Mouse (Mus musculus): Measurements from ENCODE around the gene Arhgap21. TPM values are rescaled to one million over a fixed set of nuclear protein-coding genes. Genes with fewer than 3 reads are reported as not detected.
A peak's percentile ranks its signal among the peaks of the same experiment; 100 is the strongest.

Arhgap21 gene
- total RNA-seq, 2 experiments from 2014 or later, result 358 to 386 TPM

DNA sequence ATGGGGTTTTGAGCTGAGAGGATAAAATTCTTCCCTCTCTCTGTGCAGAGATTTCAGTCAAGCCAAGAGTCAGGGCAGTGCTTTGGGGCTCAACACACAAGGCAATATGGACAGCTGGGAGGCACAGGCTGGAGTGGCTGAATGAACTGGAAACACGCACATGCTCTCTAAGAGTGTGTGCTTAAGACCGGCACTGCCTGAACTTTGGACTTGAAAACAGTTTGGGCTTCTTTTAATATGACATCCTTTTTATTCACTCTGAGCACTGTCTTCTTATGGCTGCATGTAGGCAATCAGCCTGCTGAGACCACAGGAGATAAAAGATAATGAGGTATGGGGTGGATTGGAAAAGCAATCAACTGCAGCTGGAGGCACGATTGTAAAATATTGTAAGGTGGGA, 137.8 kb downstream of the Arhgap21 start:
- Histone ChIP-seq H3K27ac (no peak overlapping the region), H3K4me3 (no peak overlapping the region)
- no peak for DNase-seq (ENCODE audit: low spot score in 2 of 2)
- TF ChIP-seq CTCF (conservative IDR thresholded peaks at IDR 0.05), result no peak

DNA sequence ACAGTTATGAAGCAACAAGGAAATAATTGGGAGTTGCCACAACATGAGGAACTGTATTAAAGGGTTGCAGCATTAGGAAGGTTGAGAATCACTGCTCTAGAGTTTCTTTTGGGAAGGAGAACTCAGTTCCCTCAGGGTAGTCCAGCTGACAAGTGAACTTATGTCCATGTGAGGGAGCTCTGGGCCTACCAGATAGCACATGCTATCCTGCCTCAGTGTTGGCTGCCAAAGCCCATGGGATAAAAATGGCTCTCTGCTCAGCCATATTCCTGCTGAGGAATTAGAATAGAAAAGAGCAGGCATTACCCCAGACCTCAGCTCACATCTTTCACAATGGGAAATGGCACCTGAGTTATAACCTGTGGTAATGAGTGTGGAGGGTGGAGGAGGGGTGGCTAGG, 142.4 kb downstream of the Arhgap21 start:
- TF ChIP-seq CTCF (conservative IDR thresholded peaks at IDR 0.05), result 0 out of 2 replicates have a peak, but pooled peaks have one; percentile 6
- no peak overlapping the region for H3K4me3 ChIP-seq
- H3K27ac ChIP-seq, result no peak overlapping the region
- DNase-seq (ENCODE audit: low spot score in 2 of 2), result no peak

DNA sequence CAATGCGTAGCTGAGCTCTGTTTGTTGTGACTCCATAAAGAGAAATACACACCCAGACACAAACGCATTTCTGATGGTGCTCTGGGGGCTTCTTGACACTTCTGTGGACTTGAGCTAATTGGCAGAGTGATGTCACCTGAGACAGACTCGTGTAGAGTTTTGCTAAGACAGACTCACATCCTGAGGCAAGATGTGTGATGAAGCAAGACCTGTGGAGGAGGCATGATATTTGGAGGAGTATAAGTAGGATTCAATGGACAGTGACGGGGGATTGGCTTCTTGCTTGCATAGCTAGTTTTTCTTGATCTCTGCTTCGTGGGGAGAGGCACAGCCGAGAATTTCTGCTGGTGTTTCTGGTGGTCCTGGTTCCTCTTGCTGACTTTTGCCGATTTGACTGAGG, 150.5 kb downstream of the Arhgap21 start:
- H3K27ac ChIP-seq, result no peak overlapping the region
- no peak overlapping the region for H3K4me3 ChIP-seq
- DNase-seq (ENCODE audit: low spot score in 2 of 2), result no peak
- no peak for TF ChIP-seq CTCF (conservative IDR thresholded peaks at IDR 0.05)

DNA sequence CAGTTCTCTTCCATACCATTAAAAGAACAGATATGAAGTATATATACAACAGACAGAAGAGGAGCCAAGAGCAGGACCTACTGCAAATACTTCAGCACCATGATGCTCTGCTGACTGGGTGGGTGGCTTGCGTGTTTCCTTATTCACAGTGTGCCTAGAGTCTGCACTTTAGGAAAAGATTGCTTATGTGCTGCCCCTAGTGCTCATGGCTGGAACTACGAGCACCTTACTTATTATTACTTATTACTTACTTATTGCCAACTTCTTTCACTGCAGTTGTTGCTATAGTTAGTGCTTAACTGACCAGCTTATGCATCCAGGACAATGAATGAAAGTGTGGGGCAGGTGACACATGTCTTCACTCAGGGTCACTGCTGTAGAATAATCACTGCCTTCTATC, 154.7 kb downstream of the Arhgap21 start:
- Histone ChIP-seq H3K27ac (no peak overlapping the region), H3K4me3 (no peak overlapping the region)
- peak; percentile 69 for TF ChIP-seq CTCF (conservative IDR thresholded peaks at IDR 0.05)
- DNase-seq (ENCODE audit: low spot score in 2 of 2), result no peak

DNA sequence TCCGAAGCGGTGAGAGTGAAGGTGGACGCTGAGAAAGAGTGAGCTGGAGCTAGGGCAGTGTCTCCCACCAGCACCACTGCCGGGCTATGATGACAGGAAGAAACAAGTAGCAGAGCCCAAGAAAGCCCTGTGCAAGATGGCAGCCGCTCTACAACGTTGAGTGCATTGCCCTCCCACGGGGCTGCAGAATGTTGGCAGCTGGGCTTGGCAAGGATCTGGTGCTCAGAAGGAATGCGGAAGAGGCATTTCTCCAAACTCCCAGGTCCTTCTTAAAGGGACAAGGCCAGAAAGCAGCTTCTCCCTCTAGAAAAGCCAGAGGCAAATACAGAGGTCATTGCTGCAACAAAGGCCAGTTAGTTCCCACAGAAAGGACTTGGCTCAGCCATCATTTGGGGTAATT, 157.2 kb downstream of the Arhgap21 start:
- H3K4me3 ChIP-seq, result no peak overlapping the region
- no peak for TF ChIP-seq CTCF (conservative IDR thresholded peaks at IDR 0.05)
- peak in 1 of 2 experiments; percentile 11 for DNase-seq (ENCODE audit: low spot score in 2 of 2)
- H3K27ac ChIP-seq, result no peak overlapping the region

DNA sequence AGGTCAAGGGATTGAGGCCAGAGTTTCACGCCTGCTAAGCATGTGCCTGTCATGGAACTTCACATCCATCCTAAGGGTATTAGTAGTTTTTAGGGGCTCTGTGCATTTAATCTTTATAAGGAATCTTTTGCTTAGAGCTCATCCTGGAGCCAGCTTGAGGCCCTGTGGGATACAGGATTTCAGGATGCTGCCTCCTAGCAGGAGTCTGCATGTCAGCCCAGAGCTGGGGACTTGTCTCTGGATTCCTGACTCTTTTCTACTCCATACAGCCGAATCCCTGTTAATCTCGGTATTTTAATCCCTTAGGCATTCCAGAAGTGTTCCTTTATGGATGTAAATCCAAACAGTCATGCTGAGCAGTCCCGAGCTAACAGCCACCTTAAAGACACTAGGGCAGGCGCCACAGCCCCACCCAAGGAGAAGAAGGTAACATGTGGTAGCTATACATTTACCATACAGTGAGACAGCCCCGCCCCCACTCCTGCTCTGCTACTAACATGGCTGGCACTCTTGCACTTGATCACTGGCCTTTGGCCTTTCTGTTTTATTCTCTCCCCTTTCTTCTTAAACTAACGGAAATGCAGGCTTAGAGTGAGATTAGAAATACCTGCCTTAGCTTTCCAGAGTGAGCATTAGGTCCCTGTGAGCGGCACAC, 167.3 kb downstream of the Arhgap21 start:
- no peak overlapping the region for H3K4me3 ChIP-seq
- TF ChIP-seq CTCF (conservative IDR thresholded peaks at IDR 0.05), result no peak
- no peak for DNase-seq (ENCODE audit: low spot score in 2 of 2)
- H3K27ac ChIP-seq, result no peak overlapping the region

Other genes with a start within 250 kb of the Arhgap21 start
- gene Enkur, start 236.5 kb upstream of the Arhgap21 start, total RNA-seq (2021), result 1 to 10 TPM; 2.5 TPM
- 10 to 100 TPM; 17.5 to 20.0 TPM for gene Thnsl1, start 236.8 kb upstream of the Arhgap21 start, total RNA-seq (2021)